Mouse (Mus musculus) ES-Bruce4 (cell line): ENCODE results near the gene Rad9a. TPM values are rescaled to one million over a fixed set of nuclear protein-coding genes. Genes with fewer than 3 reads are reported as not detected.

Experiments used
- H3K27ac ChIP-seq: 2 replicates; pipeline ENCODE4 v1.5.1; 2012; ENCODE audit warnings: low read length, inconsistent platforms; ENCODE audit not compliant: insufficient read depth
- H3K27me3 ChIP-seq: 2 replicates; pipeline ENCODE4 v1.6.1; 2012; ENCODE audit warnings: mild to moderate bottlenecking, low read length, inconsistent platforms; ENCODE audit not compliant: control insufficient read depth, poor library complexity, insufficient read depth, severe bottlenecking
- H3K36me3 ChIP-seq: 2 replicates; pipeline ENCODE4 v1.6.1; 2012; ENCODE audit warnings: inconsistent platforms, mild to moderate bottlenecking, low read length, moderate library complexity; ENCODE audit not compliant: control insufficient read depth, poor library complexity, insufficient read depth, severe bottlenecking
- H3K4me1 ChIP-seq: one replicate; pipeline ENCODE4 v1.8.1; 2011; ENCODE audit warnings: low read length; ENCODE audit not compliant: control insufficient read depth, insufficient read depth
- H3K4me3 ChIP-seq: 2 replicates; pipeline ENCODE4 v1.5.1; 2011; ENCODE audit warnings: low read depth, mild to moderate bottlenecking, low read length
- H3K9ac ChIP-seq: 2 replicates; pipeline ENCODE4 v1.6.1; 2012; ENCODE audit warnings: low read depth, mild to moderate bottlenecking, inconsistent platforms; ENCODE audit not compliant: poor library complexity, severe bottlenecking
- H3K9me3 ChIP-seq: replicated peaks from 2 replicates; pipeline ENCODE4 v1.6.1; 2012; ENCODE audit warnings: mild to moderate bottlenecking, low read length, inconsistent platforms; ENCODE audit not compliant: control insufficient read depth, poor library complexity, insufficient read depth, severe bottlenecking
- CTCF ChIP-seq: IDR thresholded peaks from one replicate; pipeline ENCODE4 v1.8.1; 2011; ENCODE audit warnings: low read depth, low read length
- EP300 ChIP-seq: IDR thresholded peaks from 2 replicates; pipeline ENCODE4 v1.6.1; 2011; ENCODE audit warnings: low read depth, low read length; ENCODE audit not compliant: insufficient read depth
- POLR2A ChIP-seq: IDR thresholded peaks from one replicate; pipeline ENCODE4 v1.8.1; 2011; ENCODE audit warnings: low read length; ENCODE audit not compliant: insufficient read depth
- polyA plus RNA-seq: library from polyadenylated mRNA; stranded (reverse); fragments of >200 nt; gene quantifications from 2 replicates; pipeline ENCODE4 v1.2.4, GENCODE M21; 2011; ENCODE audit warnings: low read depth; ENCODE audit not compliant: missing spikeins, insufficient read depth, insufficient read length

The Rad9a gene
- polyA plus RNA-seq, 1 experiment, result 42.3 TPM

GRCm38 (mm10) chr19:4220416-4220815 lies 19.0 kb upstream of the Rad9a start:
- no peaks in the 10 kb centered on the region for H3K4me1 ChIP-seq
- no peak for TF ChIP-seq EP300
- TF ChIP-seq POLR2A, result no peak
- no peak for TF ChIP-seq CTCF
- H3K36me3 ChIP-seq, result no peaks in the 10 kb centered on the region
- H3K9ac ChIP-seq, result no peak overlapping the region
- no peak overlapping the region for H3K27ac ChIP-seq
- no peak overlapping the region for H3K4me3 ChIP-seq
- H3K9me3 ChIP-seq, result no peaks in the 10 kb centered on the region
- peaks cover 2% of the 10 kb centered on the region for H3K27me3 ChIP-seq

GRCm38 (mm10) chr19:4219943-4220342 lies 18.5 kb upstream of the Rad9a start:
- no peaks in the 10 kb centered on the region for H3K4me1 ChIP-seq
- no peak for TF ChIP-seq POLR2A
- TF ChIP-seq CTCF, result no peak
- TF ChIP-seq EP300, result no peak
- no peaks in the 10 kb centered on the region for H3K9me3 ChIP-seq
- H3K4me3 ChIP-seq, result no peak overlapping the region
- H3K9ac ChIP-seq, result no peak overlapping the region
- H3K27ac ChIP-seq, result no peak overlapping the region
- peaks cover 7% of the 10 kb centered on the region for H3K27me3 ChIP-seq
- no peaks in the 10 kb centered on the region for H3K36me3 ChIP-seq

GRCm38 (mm10) chr19:4218784-4219183 lies 17.3 kb upstream of the Rad9a start:
- no peak overlapping the region for H3K4me3 ChIP-seq

GRCm38 (mm10) chr19:4218293-4218692 lies 16.8 kb upstream of the Rad9a start:
- no peaks in the 10 kb centered on the region for H3K36me3 ChIP-seq
- no peaks in the 10 kb centered on the region for H3K9me3 ChIP-seq
- H3K27ac ChIP-seq, result no peak overlapping the region
- TF ChIP-seq EP300 (no peak), CTCF (no peak), POLR2A (no peak)
- peaks cover 13% of the 10 kb centered on the region for H3K27me3 ChIP-seq
- no peak overlapping the region for H3K9ac ChIP-seq
- H3K4me3 ChIP-seq, result no peak overlapping the region
- no peaks in the 10 kb centered on the region for H3K4me1 ChIP-seq

More at GRCm38 (mm10) chr19:4218784-4219183, 17.3 kb upstream of the Rad9a start:
- no peak overlapping the region for H3K9ac ChIP-seq
- no peaks in the 10 kb centered on the region for H3K36me3 ChIP-seq
- no peak overlapping the region for H3K27ac ChIP-seq
- no peaks in the 10 kb centered on the region for H3K4me1 ChIP-seq
- peaks cover 13% of the 10 kb centered on the region for H3K27me3 ChIP-seq
- TF ChIP-seq EP300 (no peak), CTCF (no peak), POLR2A (no peak)
- H3K9me3 ChIP-seq, result no peaks in the 10 kb centered on the region

GRCm38 (mm10) chr19:4217855-4218254 lies 16.4 kb upstream of the Rad9a start:
- Histone ChIP-seq H3K4me1 (no peaks in the 10 kb centered on the region), H3K9ac (no peak overlapping the region), H3K27ac (no peak overlapping the region)

GRCm38 (mm10) chr19:4217140-4217539 lies 15.7 kb upstream of the Rad9a start:
- TF ChIP-seq POLR2A (no peak), CTCF (no peak)
- Histone ChIP-seq H3K27ac (no peak overlapping the region), H3K4me1 (no peaks in the 10 kb centered on the region), H3K9ac (no peak overlapping the region), H3K4me3 (no peak overlapping the region), H3K36me3 (no peaks in the 10 kb centered on the region), H3K27me3 (peaks cover 13% of the 10 kb centered on the region), H3K9me3 (no peaks in the 10 kb centered on the region)

More at GRCm38 (mm10) chr19:4217855-4218254, 16.4 kb upstream of the Rad9a start:
- H3K4me3 ChIP-seq, result no peak overlapping the region
- no peaks in the 10 kb centered on the region for H3K36me3 ChIP-seq
- TF ChIP-seq CTCF, result no peak
- H3K9me3 ChIP-seq, result no peaks in the 10 kb centered on the region
- peaks cover 13% of the 10 kb centered on the region for H3K27me3 ChIP-seq
